8 mouse cellular contexts compared by ENCODE assay signal in genomic region chr9:59486549-59487065, GRCm38 (mm10). TPM values are rescaled to one million over a fixed set of nuclear protein-coding genes. Genes with fewer than 3 reads are reported as not detected.
DNase-seq lines count a peak whose midpoint lies in the region; ATAC-seq lines count a peak whose summit lies in the region.

TSS of gene Arih1 (minus strand) at chr9:59486618.

- peaks cover 21% of the 10 kb centered on the region for H3K4me1 ChIP-seq in hindbrain, embryonic 16.5 days (ENCODE audit: control insufficient read depth, insufficient read depth, low read depth, low read length)

- DNase-seq in WW6 (ENCODE audit: low read depth, low spot score): peak; percentile 93
- peak; percentile 99 for DNase-seq in cerebellum, postnatal 4 days (ENCODE audit: low spot score in 2 of 2)
- peak; percentile 98 for DNase-seq in gastrocnemius, adult 18-20 months (ENCODE audit: low spot score)
- peak; percentile 99 for DNase-seq in left cerebral cortex, adult 18-20 months (ENCODE audit: low spot score in 2 of 2)
- DNase-seq in right cerebral cortex, adult 18-20 months: peak; percentile 99
- DNase-seq in urinary bladder, postnatal 10 days (ENCODE audit: low spot score): peak; percentile 93

- H3K36me3 ChIP-seq in hindbrain, embryonic 16.5 days (ENCODE audit: control insufficient read depth, insufficient read depth, low read length): no peaks in the 10 kb centered on the region
- no peaks in the 10 kb centered on the region for H3K36me3 ChIP-seq in macrophage (ENCODE audit: inconsistent target)

- H3K4me2 ChIP-seq in hindbrain, embryonic 16.5 days (ENCODE audit: low read length): peak within 1 kb of the TSS; percentile 79

- 0% methylated on average over 43 of the region's 56 CpGs for WGBS in hindbrain, embryonic 16.5 days
- WGBS in macrophage (ENCODE audit: missing documents): 1% methylated on average over 42 of the region's 56 CpGs

- no peaks in the 10 kb centered on the region for H3K9me3 ChIP-seq in hindbrain, embryonic 16.5 days (ENCODE audit: control insufficient read depth, low read length)

- H3K4me3 ChIP-seq in hindbrain, embryonic 16.5 days (ENCODE audit: low read length): peak within 1 kb of the TSS; percentile 94
- peak within 1 kb of the TSS; percentile 79 for H3K4me3 ChIP-seq in macrophage (ENCODE audit: inconsistent target)

- no peaks in the 10 kb centered on the region for H3K27me3 ChIP-seq in hindbrain, embryonic 16.5 days (replicated peaks; ENCODE audit: control insufficient read depth, insufficient read depth, low read length)

- H3K79me2 ChIP-seq in macrophage (ENCODE audit: inconsistent target): peaks cover 40% of the 10 kb centered on the region

- H3K9ac ChIP-seq in hindbrain, embryonic 16.5 days (ENCODE audit: low read depth, low read length): peak within 1 kb of the TSS; percentile 99

- peak within 1 kb of the TSS; percentile 99 for H3K27ac ChIP-seq in hindbrain, embryonic 16.5 days (ENCODE audit: low read depth, low read length)
- H3K27ac ChIP-seq in macrophage: peak within 1 kb of the TSS; percentile 82

- peak; percentile 99 for ATAC-seq in hindbrain, embryonic 16.5 days

RNA-seq across cellular contexts. Expression of gene Arih1, which starts in this region (rescaled TPM):
- total RNA-seq in gastrocnemius, adult 18-20 months (2021): 100 to 1,000 TPM in 1 of 2 experiments, 10 to 100 TPM in 1; 96.9 to 110 TPM
- polyA plus RNA-seq in hindbrain, embryonic 16.5 days (2015; fragmentation: Nextera tagmentation; extraction: Ambion mirVana): 11.0 and 15.3 TPM in 2 replicates
- total RNA-seq in left cerebral cortex, adult 18-20 months (2021): 100 to 1,000 TPM; 115 to 121 TPM
- total RNA-seq in macrophage (2018; cell fraction: chromatin; rRNA removed): 100 to 1,000 TPM; 206 to 360 (median 241) TPM
- total RNA-seq in macrophage (2018; cell fraction: cytosol; rRNA removed): 10 to 100 TPM; 48.6 to 65.6 (median 56.2) TPM
- 100 to 1,000 TPM in 20 of 26 experiments, 10 to 100 TPM in 6; 84.9 to 214 (median 123) TPM for total RNA-seq in macrophage (2018; cell fraction: nucleus; rRNA removed)
- polyA plus RNA-seq in macrophage (2018): 36.6 to 40.2 TPM (median 36.8 TPM) in 3 replicates

Comparison
In these comparisons a context has a peak if more than half of its experiments do, and no peak if none do; other contexts are left out.
1. Peak in every context shown above with its lines: DNase-seq, ATAC-seq, H3K4me3 ChIP-seq and H3K27ac ChIP-seq.